Mouse (Mus musculus) erythroblast, embryonic 14.5 days (primary cell): ENCODE data around the gene A530084C06Rik. TPM values are rescaled to one million over a fixed set of nuclear protein-coding genes. Genes with fewer than 3 reads are reported as not detected.

Source experiments
- H3K27me3 ChIP-seq: 2 replicates; pipeline ENCODE4 v1.6.1; 2012; ENCODE audit warnings: inconsistent platforms; ENCODE audit not compliant: control insufficient read depth
- H3K36me3 ChIP-seq: 2 replicates; pipeline ENCODE4 v1.6.1; 2012; ENCODE audit warnings: mild to moderate bottlenecking, inconsistent platforms; ENCODE audit not compliant: control insufficient read depth
- H3K4me1 ChIP-seq: 2 replicates; pipeline ENCODE4 v1.6.1; 2012; ENCODE audit warnings: inconsistent platforms; ENCODE audit not compliant: control insufficient read depth
- H3K4me3 ChIP-seq: replicated peaks from 2 replicates; pipeline ENCODE3; 2012; ENCODE audit warnings: moderate library complexity, mild to moderate bottlenecking, inconsistent platforms
- H3K9me3 ChIP-seq: 2 replicates; pipeline ENCODE4 v1.6.1; 2012; ENCODE audit warnings: low read length, inconsistent platforms, mixed read lengths; ENCODE audit not compliant: control insufficient read depth
- GATA1 ChIP-seq: IDR thresholded peaks from 2 replicates; pipeline ENCODE4 v1.6.1; 2012; ENCODE audit warnings: low read length, inconsistent platforms, mixed read lengths
- TAL1 ChIP-seq: IDR thresholded peaks from 3 replicates; pipeline ENCODE4 v1.6.1; 2012; ENCODE audit warnings: low read length, inconsistent platforms, mixed read lengths
- polyA plus RNA-seq: library from polyadenylated mRNA; stranded (reverse); fragments of >175 nt; gene quantifications from 2 replicates; pipeline ENCODE4 v1.2.3, GENCODE M21; 2012

A530084C06Rik gene
- not detected in 2 replicates for polyA plus RNA-seq

DNA sequence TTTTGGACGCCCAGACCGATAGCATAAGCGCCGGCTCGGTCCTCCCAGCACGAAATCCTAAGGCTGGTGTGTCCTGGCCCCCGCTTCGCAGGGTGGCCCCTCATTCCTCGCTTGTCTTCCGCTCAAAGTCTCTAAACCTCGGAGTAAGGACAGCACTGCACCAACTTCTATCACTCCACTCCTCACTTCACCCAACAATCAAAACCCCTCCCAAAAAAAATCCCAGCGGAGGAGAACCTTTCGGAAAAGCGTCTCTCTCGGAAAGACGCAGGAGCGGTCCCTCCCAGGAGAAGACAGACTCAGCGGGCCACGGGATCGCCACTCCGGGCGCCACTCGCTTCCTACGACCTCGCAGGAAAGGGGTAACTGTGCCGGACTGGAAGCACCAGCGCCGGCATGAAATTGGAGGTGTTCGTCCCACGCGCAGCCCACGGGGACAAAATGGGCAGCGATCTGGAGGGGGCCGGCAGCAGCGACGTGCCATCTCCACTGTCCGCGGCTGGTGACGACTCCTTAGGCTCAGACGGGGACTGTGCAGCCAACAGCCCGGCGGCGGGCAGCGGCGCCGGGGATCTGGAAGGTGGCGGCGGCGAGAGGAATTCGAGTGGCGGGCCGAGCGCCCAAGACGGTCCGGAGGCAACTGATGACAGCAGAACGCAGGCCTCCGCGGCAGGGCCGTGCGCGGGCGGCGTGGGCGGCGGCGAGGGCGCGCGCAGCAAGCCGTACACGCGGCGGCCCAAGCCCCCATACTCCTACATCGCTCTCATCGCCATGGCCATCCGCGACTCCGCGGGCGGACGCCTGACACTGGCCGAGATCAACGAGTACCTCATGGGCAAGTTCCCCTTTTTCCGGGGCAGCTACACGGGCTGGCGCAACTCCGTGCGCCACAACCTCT lies at the start of gene A530084C06Rik:
Gene A530084C06Rik, minus strand, starts transcription at position 813 of the 898 bp plus-strand sequence.
- Histone ChIP-seq H3K9me3 (no peaks in the 10 kb centered on the region; the same call in 1 of the 2 replicates), H3K36me3 (no peaks in the 10 kb centered on the region), H3K4me1 (no peaks in the 10 kb centered on the region; the same call in 1 of the 2 replicates), H3K4me3 (peak within 1 kb of the TSS; percentile 53), H3K27me3 (peaks cover 67% of the 10 kb centered on the region)
- TF ChIP-seq TAL1, result no peak
- TF ChIP-seq GATA1, result no peak

DNA sequence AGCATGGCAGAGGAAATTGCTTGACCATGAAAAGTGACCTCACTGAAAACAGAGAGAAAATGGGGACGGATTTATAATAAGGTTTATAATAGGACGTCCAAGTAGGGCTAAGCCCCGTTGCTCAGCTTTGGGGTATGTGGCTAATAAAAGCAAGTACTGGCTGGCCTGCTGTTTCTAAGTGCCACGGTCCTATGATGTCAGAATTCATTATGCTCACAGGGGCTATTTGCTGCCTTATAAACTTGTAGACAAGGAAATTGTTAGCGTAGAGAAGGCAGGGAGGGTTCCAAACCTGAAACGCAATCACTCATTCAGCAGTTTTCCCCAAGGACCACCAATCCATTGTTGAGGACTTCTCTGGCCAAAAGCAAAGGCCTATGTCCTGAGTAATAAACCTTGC lies 44.8 kb upstream of the A530084C06Rik start:
- Histone ChIP-seq H3K4me1 (no peaks in the 10 kb centered on the region), H3K27me3 (no peaks in the 10 kb centered on the region), H3K9me3 (no peaks in the 10 kb centered on the region), H3K4me3 (no peak overlapping the region), H3K36me3 (no peaks in the 10 kb centered on the region)
- TF ChIP-seq TAL1 (no peak), GATA1 (no peak)

DNA sequence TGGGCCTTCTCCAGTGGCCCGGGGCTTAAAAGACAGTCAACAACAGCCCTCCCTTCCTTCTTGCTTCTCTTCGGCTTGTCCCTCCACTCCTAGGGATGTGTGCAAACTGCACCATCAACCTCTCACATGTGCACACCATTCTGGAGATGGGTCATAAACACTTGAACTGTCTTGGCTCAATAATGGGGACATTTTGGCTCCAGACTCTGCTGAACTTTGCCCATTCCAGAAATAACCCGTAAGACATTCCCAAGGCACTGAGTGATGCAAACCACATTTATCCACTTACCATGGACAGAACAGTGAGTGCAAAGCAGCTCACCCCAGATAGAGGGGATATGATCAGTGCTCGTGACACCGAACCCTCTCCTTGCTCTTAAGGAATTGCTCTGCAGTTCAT lies 40.4 kb upstream of the A530084C06Rik start:
- H3K27me3 ChIP-seq, result no peaks in the 10 kb centered on the region
- no peaks in the 10 kb centered on the region for H3K36me3 ChIP-seq
- H3K4me1 ChIP-seq, result no peaks in the 10 kb centered on the region
- no peak for TF ChIP-seq TAL1
- TF ChIP-seq GATA1, result no peak
- no peaks in the 10 kb centered on the region for H3K9me3 ChIP-seq
- H3K4me3 ChIP-seq, result no peak overlapping the region

GRCm38 (mm10) chr13:31587341-31587740 lies 28.2 kb upstream of the A530084C06Rik start:
- Histone ChIP-seq H3K4me3 (no peak overlapping the region), H3K36me3 (no peaks in the 10 kb centered on the region), H3K4me1 (no peaks in the 10 kb centered on the region), H3K9me3 (0 out of 2 replicates have a peak, but pooled peaks cover 2% of the 10 kb centered on the region), H3K27me3 (no peaks in the 10 kb centered on the region)
- TF ChIP-seq GATA1 (no peak), TAL1 (no peak)

DNA sequence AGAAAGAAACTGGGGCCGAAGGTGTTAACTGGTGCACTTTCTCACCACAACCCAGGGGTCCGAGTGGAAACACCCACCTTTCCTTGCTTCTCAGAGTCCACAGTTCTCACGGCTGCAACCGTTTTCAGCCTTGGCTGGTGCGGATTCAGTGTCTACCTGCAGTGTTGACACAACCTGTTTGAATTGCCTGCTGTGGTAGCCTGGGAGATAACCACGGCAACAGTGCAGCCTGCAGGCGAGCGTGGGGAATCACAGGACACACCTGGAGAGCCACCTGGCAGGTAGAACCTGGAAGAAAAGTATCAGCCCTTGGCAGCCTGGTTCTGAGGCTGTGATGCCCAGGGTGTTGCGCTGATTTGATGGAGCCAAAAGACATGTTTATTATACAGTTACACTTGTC lies 20.7 kb upstream of the A530084C06Rik start:
- H3K27me3 ChIP-seq, result no peaks in the 10 kb centered on the region
- no peaks in the 10 kb centered on the region for H3K4me1 ChIP-seq
- H3K36me3 ChIP-seq, result no peaks in the 10 kb centered on the region
- no peak for TF ChIP-seq GATA1
- no peak for TF ChIP-seq TAL1
- no peaks in the 10 kb centered on the region for H3K9me3 ChIP-seq
- H3K4me3 ChIP-seq, result no peak overlapping the region

DNA sequence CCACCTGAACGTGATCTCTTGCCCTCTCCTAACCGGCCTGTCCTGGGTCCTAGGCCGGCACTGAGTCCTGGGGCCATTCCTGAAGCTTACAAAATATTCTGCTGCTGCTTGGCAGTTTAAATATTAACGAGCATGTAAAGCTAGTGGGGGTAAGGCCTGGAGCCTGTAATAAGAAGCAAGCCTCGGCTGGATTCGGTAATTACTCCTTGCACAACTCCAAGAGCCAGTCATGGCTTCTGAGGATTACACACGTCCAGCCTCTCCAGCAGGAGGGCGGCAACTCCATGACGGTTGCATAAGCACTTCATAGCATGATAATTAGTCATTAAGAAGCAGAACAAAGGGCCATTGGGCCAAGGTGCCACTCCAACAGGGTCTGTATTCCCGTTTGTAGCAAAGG lies 19.3 kb upstream of the A530084C06Rik start:
- Histone ChIP-seq H3K9me3 (no peaks in the 10 kb centered on the region), H3K27me3 (no peaks in the 10 kb centered on the region), H3K4me3 (no peak overlapping the region), H3K4me1 (no peaks in the 10 kb centered on the region), H3K36me3 (no peaks in the 10 kb centered on the region)
- TF ChIP-seq TAL1, result no peak
- TF ChIP-seq GATA1, result no peak

GRCm38 (mm10) chr13:31577576-31577975 lies 18.4 kb upstream of the A530084C06Rik start:
- TF ChIP-seq TAL1, result no peak
- TF ChIP-seq GATA1, result no peak
- Histone ChIP-seq H3K9me3 (no peaks in the 10 kb centered on the region), H3K36me3 (no peaks in the 10 kb centered on the region), H3K4me3 (no peak overlapping the region), H3K27me3 (no peaks in the 10 kb centered on the region), H3K4me1 (no peaks in the 10 kb centered on the region)

GRCm38 (mm10) chr13:31576696-31577095 lies 17.6 kb upstream of the A530084C06Rik start:
- Histone ChIP-seq H3K9me3 (no peaks in the 10 kb centered on the region), H3K4me1 (no peaks in the 10 kb centered on the region), H3K4me3 (no peak overlapping the region), H3K27me3 (no peaks in the 10 kb centered on the region), H3K36me3 (no peaks in the 10 kb centered on the region)
- TF ChIP-seq GATA1 (no peak), TAL1 (no peak)

DNA sequence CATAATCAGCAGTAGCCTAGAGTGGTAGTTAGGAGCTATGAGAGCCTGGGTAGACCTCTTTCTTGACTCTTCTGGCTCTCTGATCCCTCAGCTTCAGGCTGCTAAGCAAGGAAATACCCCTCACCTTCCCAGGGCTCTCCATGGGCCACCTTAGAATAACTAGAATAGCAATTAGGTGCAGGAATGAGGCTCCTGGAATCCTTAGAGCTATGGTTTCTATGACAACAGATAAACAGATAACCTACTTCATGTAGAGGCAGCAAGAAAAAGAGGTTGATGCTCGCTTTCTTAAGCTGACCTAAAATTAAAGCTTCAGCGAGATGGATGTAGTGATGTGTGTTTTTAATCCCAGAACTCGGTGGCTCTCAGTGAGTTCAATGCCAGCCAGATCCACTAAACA lies 15.5 kb upstream of the A530084C06Rik start:
- no peaks in the 10 kb centered on the region for H3K4me1 ChIP-seq
- H3K36me3 ChIP-seq, result no peaks in the 10 kb centered on the region
- H3K9me3 ChIP-seq, result no peaks in the 10 kb centered on the region
- TF ChIP-seq GATA1 (no peak), TAL1 (no peak)
- H3K4me3 ChIP-seq, result no peak overlapping the region
- H3K27me3 ChIP-seq, result no peaks in the 10 kb centered on the region
